Mouse (Mus musculus) intestine, postnatal 0 days (tissue): ENCODE measurements around the gene Rhobtb1. TPM values are rescaled to one million over a fixed set of nuclear protein-coding genes. Genes with fewer than 3 reads are reported as not detected.

ENCODE experiments used
- ATAC-seq: fragments of 200-750 bp; cut with Nextera tagmentation; 2 replicates; pipeline ENCODE4 v1.8.0; 2017; ENCODE audit warnings: mild to moderate bottlenecking, moderate TSS enrichment, moderate library complexity
- H3K27ac ChIP-seq: fragments of 300-500 bp; sonication (generic); 2 replicates; pipeline ENCODE4 v1.5.1; 2014; ENCODE audit warnings: mild to moderate bottlenecking, low read depth, low read length, moderate library complexity
- H3K27me3 ChIP-seq: fragments of 300-500 bp; sonication (generic); replicated peaks from 2 replicates; pipeline ENCODE4 v1.6.1; 2014; ENCODE audit warnings: low read length, mixed read lengths; ENCODE audit not compliant: control insufficient read depth, insufficient read depth
- H3K36me3 ChIP-seq: fragments of 300-500 bp; sonication (generic); 2 replicates; pipeline ENCODE4 v1.6.1; 2014; ENCODE audit warnings: mild to moderate bottlenecking, moderate library complexity; ENCODE audit not compliant: control insufficient read depth, insufficient read depth
- H3K4me1 ChIP-seq: fragments of 300-500 bp; sonication (generic); replicated peaks from 2 replicates; pipeline ENCODE4 v1.6.1; 2014; ENCODE audit warnings: antibody characterized with exemption, low read length, mixed read lengths; ENCODE audit not compliant: control insufficient read depth, insufficient read depth
- H3K4me2 ChIP-seq: fragments of 300-500 bp; sonication (generic); replicated peaks from 2 replicates; pipeline ENCODE4 v1.6.1; 2014; ENCODE audit warnings: low read depth, mild to moderate bottlenecking, moderate library complexity
- H3K4me3 ChIP-seq: fragments of 300-500 bp; sonication (generic); 2 replicates; pipeline ENCODE4 v1.5.1; 2014; ENCODE audit warnings: low read depth, low read length
- H3K9ac ChIP-seq: fragments of 300-500 bp; sonication (generic); 2 replicates; pipeline ENCODE4 v1.6.1; 2014; ENCODE audit warnings: mild to moderate bottlenecking, low read depth, low read length
- H3K9me3 ChIP-seq: fragments of 300-500 bp; sonication (generic); 2 replicates; pipeline ENCODE4 v1.6.1; 2016; ENCODE audit warnings: mixed run types; ENCODE audit not compliant: control insufficient read depth
- CTCF ChIP-seq: sonication (generic); IDR thresholded peaks from 2 replicates; pipeline ENCODE4 v1.5.1; 2016; ENCODE audit warnings: low read depth, mild to moderate bottlenecking, control low read depth, antibody characterized with exemption, moderate library complexity
- WGBS: fragments of 180-500 bp; shearing (Covaris S2); extraction: QIAGEN DNeasy Blood & Tissue Kit; methylation state at CpG from one replicate; pipeline ENCODE4 v1.1.7; 2014; 5-methylcytosine and 5-hydroxymethylcytosine counted together
- polyA plus RNA-seq: library from polyadenylated mRNA; unstranded; fragments of >200 nt; fragmentation: Nextera tagmentation; extraction: Ambion mirVana; gene quantifications from 2 replicates; pipeline ENCODE4 v1.2.1, GENCODE M21; 2015

Gene Rhobtb1
- polyA plus RNA-seq, 1 experiment from 2014 or later = 13.2 TPM

DNA sequence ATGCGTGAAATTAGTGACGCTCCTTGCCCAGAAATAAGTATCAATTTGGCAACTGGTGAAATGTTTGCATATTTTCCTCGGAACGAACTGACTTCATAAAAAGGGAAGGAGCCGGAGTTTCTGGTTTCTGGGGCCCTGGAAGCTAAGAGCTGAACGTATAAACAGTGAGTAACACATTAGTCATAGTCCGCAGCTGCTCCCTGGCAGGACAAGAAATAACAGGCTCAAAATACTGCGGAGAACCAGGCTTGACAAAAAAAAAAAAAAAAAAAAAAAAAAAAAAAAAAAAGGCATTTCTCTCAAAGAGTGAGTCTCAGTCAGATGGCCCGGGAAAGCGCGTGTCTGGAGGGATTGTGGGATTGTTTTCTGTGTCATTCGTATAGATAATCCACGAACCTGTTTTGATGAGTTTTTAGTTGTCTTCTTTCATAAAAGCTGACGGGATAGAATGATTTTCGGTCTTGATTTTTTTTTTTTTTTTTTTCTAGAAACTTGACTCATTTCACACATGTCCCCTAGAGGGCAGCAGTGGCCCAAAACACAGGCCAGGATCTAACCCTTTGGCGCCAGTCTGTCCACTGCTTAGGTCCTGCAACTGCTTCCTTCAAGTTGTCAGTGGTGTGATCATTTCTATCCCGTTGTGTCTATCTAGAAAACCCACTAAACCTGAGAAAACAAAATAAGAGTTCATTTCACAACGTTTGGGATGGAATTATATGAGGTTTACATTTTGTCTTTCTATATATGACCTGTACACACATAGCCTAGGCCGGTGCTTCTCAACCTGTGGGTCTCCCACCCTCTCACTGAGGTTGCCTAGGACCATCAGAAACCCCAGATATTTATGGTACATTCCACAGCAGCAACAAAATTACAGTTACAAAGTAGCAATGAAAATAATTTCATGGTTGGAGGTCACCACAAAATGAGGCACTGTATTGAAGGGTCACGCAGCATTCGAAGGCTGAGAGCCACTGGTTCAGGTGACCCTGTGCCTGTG lies 35.0 kb downstream of the Rhobtb1 start:
- Histone ChIP-seq H3K36me3 (no peaks in the 10 kb centered on the region), H3K4me2 (peak overlapping the region; percentile 58), H3K4me3 (peak overlapping the region; percentile 28), H3K9ac (no peak overlapping the region), H3K9me3 (no peaks in the 10 kb centered on the region), H3K27me3 (no peaks in the 10 kb centered on the region), H3K4me1 (no peaks in the 10 kb centered on the region), H3K27ac (0 out of 2 replicates have a peak overlapping the region, but pooled peaks have one; percentile 6)
- 15% methylated on average over 21 of the region's 21 CpGs for WGBS
- peak; percentile 85 for TF ChIP-seq CTCF
- peak; percentile 84 for ATAC-seq

DNA sequence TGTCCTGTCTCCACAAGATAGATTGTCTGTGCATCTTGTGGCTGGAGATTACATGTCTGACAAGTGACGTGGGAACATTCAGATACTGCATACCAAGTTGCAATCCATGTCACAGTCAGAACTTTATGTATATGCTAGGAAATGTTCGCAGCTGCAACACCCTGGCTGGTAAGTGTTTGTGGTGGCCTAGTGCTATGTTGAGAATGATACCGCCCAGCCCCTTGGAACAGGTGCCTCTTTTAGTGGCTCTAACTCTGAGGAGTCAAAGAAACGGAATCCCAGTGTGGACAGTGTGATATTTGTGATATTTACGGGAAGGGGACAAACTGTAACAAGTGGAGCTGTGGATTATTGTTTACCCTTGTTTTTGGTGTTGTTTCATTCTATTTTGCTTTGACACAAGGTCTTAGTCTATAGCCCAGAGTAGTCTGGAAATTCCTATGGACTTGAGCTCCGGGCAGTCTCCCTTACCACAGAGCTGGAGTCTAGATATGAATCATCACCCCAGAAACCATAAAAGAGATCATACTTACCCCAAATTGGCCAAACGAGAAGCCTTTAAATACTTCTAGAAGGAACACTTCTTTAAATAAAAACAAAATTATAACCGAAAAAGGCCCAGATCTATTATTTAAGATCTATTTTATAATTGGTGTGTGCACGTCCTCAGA lies 36.7 kb downstream of the Rhobtb1 start:
- H3K9ac ChIP-seq = no peak overlapping the region

DNA sequence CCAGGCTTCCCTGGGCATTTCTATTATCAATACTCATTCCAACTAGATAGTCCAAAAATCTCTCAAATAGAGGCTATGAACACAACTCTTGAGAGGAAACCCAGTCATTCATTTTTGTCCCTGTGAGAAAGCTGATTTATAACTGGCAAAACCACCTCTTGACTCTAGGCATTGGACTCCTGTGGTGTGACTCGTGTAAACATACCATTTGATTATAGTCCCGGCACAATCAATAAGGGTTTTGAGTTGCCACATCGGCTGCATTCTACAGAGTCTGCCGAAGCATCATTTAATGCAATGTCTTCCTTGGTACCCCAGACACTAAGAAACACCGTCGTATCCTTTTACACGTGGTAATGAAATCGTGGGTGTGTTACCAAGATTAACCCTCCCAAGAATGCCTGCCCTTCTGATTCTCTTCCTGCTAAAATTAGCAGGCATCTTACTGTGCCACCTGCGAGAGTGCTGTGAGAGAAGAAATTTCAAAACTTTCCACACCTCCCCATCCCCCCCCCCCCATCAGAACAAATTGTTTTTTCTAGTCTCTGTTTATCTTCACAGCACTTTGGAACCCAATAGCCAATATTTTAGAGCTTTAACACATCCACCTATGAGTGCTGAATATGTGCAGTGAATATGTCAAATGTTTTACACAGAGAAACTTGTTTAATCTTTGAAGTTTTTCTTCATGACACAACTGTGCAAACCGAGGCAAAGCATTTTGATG lies 39.4 kb downstream of the Rhobtb1 start:
- H3K27ac ChIP-seq = no peak overlapping the region
- H3K36me3 ChIP-seq = no peaks in the 10 kb centered on the region
- WGBS = 57% methylated on average over 10 of the region's 10 CpGs
- H3K9ac ChIP-seq = no peak overlapping the region
- no peak overlapping the region for H3K4me3 ChIP-seq
- ATAC-seq = no peak
- no peak for TF ChIP-seq CTCF
- H3K27me3 ChIP-seq = no peaks in the 10 kb centered on the region
- H3K4me2 ChIP-seq = no peak overlapping the region
- H3K4me1 ChIP-seq = no peaks in the 10 kb centered on the region
- H3K9me3 ChIP-seq = no peaks in the 10 kb centered on the region

More for the DNA sequence above, 36.7 kb downstream of the Rhobtb1 start:
- no peaks in the 10 kb centered on the region for H3K9me3 ChIP-seq
- H3K27ac ChIP-seq = no peak overlapping the region
- TF ChIP-seq CTCF = no peak
- WGBS = 84% methylated on average over 9 of the region's 9 CpGs
- H3K27me3 ChIP-seq = no peaks in the 10 kb centered on the region
- no peaks in the 10 kb centered on the region for H3K4me1 ChIP-seq
- no peak for ATAC-seq
- no peak overlapping the region for H3K4me2 ChIP-seq
- no peaks in the 10 kb centered on the region for H3K36me3 ChIP-seq
- H3K4me3 ChIP-seq = no peak overlapping the region

DNA sequence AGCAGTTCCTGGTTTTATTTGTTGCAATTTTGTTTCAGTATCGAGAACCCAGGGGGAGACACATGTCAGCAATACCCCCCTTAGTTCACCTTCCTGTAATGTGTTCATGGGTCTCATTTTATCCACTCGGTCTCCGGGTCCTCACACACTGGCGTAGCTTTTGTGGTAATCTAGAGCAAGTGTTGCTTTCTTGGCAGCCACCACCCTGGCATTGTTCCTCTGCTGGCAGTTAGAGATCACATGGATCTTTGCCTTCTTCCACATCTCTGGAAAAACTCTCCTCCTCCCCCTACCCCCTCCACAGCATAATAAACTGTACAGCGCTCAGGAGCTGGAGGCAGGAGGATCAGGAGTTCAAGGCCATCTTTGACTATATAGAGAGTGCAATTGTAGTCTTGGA lies 41.0 kb downstream of the Rhobtb1 start:
- Histone ChIP-seq H3K4me3 (no peak overlapping the region), H3K27me3 (no peaks in the 10 kb centered on the region), H3K4me2 (no peak overlapping the region), H3K9me3 (no peaks in the 10 kb centered on the region), H3K27ac (no peak overlapping the region), H3K36me3 (no peaks in the 10 kb centered on the region), H3K9ac (no peak overlapping the region), H3K4me1 (no peaks in the 10 kb centered on the region)
- ATAC-seq = no peak
- 87% methylated on average over 5 of the region's 5 CpGs for WGBS
- TF ChIP-seq CTCF = no peak

DNA sequence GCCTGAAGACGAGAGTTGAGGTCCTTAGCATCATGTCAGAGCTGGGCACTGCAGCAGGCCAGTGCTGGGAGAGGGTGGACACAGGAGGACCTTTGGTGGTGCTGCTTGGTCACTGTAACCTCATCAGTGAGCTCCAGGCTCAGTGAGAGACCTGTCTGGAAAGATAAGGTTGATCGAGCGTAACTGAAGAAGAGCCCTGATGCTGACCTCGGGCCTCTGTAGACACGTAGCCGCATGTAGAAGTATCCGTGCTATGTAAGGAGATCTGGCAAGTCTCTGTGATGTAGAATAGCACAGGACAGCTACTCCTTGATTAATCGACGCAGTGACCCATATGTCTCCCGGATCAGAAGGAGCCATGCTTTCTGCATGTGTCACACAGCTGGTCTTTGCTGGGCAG lies 42.5 kb downstream of the Rhobtb1 start:
- ATAC-seq = no peak

More for the DNA sequence above, 42.5 kb downstream of the Rhobtb1 start:
- Histone ChIP-seq H3K27ac (no peak overlapping the region), H3K9ac (no peak overlapping the region), H3K4me2 (no peak overlapping the region), H3K4me3 (no peak overlapping the region), H3K9me3 (no peaks in the 10 kb centered on the region), H3K27me3 (no peaks in the 10 kb centered on the region), H3K4me1 (no peaks in the 10 kb centered on the region), H3K36me3 (no peaks in the 10 kb centered on the region)
- 90% methylated on average over 10 of the region's 10 CpGs for WGBS
- no peak for TF ChIP-seq CTCF
